Mouse (Mus musculus) gastrocnemius, adult 18-20 months (tissue): ENCODE data around the gene Pkhd1. TPM values are rescaled to one million over a fixed set of nuclear protein-coding genes. Genes with fewer than 3 reads are reported as not detected.
A peak's percentile ranks its signal among the peaks of the same experiment; 100 is the strongest.
"Not testable (repeated sequence)": the region's sequence is repeated elsewhere in the genome, so short reads cannot be mapped to it uniquely, and the experiment has no call there.

Source experiments
- DNase-seq: peaks from one replicate; pipeline ENCODE4 v3.0.0; 2021; ENCODE audit warnings: low spot score
- total RNA-seq, 2 experiments: library from RNA; stranded (reverse); gene quantifications; 2 replicates each; pipeline ENCODE4 v1.2.3; 2021

Gene Pkhd1
- total RNA-seq, 2 experiments from 2014 or later: 0.05 to 0.09 TPM

GRCm38 (mm10) chr1:20486087-20486486 is 131.8 kb downstream of the Pkhd1 start:
- DNase-seq: no peak

- DNase-seq: no peak
Observed at GRCm38 (mm10) chr1:20481843-20482242, 136.0 kb downstream of the Pkhd1 start.

GRCm38 (mm10) chr1:20478695-20479094 is 139.2 kb downstream of the Pkhd1 start:
- DNase-seq: no peak

GRCm38 (mm10) chr1:20478266-20478659 is 139.6 kb downstream of the Pkhd1 start:
- DNase-seq: no peak

GRCm38 (mm10) chr1:20477561-20478265 is 140.2 kb downstream of the Pkhd1 start:
- no peak for DNase-seq

GRCm38 (mm10) chr1:20470770-20471169 is 147.1 kb downstream of the Pkhd1 start:
- no peak for DNase-seq

- DNase-seq: no peak
Observed at GRCm38 (mm10) chr1:20470317-20470716, 147.5 kb downstream of the Pkhd1 start.

GRCm38 (mm10) chr1:20466481-20466880 is 151.4 kb downstream of the Pkhd1 start:
- DNase-seq: no peak

- no peak for DNase-seq
Observed at GRCm38 (mm10) chr1:20454621-20455020, 163.2 kb downstream of the Pkhd1 start.

GRCm38 (mm10) chr1:20450074-20450473 is 167.8 kb downstream of the Pkhd1 start:
- no peak for DNase-seq

GRCm38 (mm10) chr1:20432026-20432425 is 185.8 kb downstream of the Pkhd1 start:
- not testable (repeated sequence) for DNase-seq

- no peak for DNase-seq
Observed at GRCm38 (mm10) chr1:20429056-20429394, 188.8 kb downstream of the Pkhd1 start.

- DNase-seq: no peak
Observed at GRCm38 (mm10) chr1:20428370-20429055, 189.4 kb downstream of the Pkhd1 start.

GRCm38 (mm10) chr1:20409411-20409967 is 208.4 kb downstream of the Pkhd1 start:
- DNase-seq: no peak

- DNase-seq: no peak
Observed at GRCm38 (mm10) chr1:20398319-20398718, 219.5 kb downstream of the Pkhd1 start.

GRCm38 (mm10) chr1:20364437-20364836 is 253.4 kb downstream of the Pkhd1 start:
- no peak for DNase-seq

GRCm38 (mm10) chr1:20344651-20345050 is 273.2 kb downstream of the Pkhd1 start:
- no peak for DNase-seq

- peak; percentile 17 for DNase-seq
Observed at GRCm38 (mm10) chr1:20311485-20311884, 306.4 kb downstream of the Pkhd1 start.

GRCm38 (mm10) chr1:20310925-20311324 is 306.9 kb downstream of the Pkhd1 start:
- no peak for DNase-seq

- DNase-seq: no peak
Observed at GRCm38 (mm10) chr1:20306116-20306515, 311.7 kb downstream of the Pkhd1 start.

- no peak for DNase-seq
Observed at GRCm38 (mm10) chr1:20302943-20303578, 314.8 kb downstream of the Pkhd1 start.

- DNase-seq: no peak
Observed at GRCm38 (mm10) chr1:20302187-20302942, 315.5 kb downstream of the Pkhd1 start.
